Mouse (Mus musculus): ENCODE measurements around the gene Vdac2. TPM values are rescaled to one million over a fixed set of nuclear protein-coding genes. Genes with fewer than 3 reads are reported as not detected.

Gene Vdac2
- polyA plus RNA-seq, 1 experiment: 402 TPM

DNA sequence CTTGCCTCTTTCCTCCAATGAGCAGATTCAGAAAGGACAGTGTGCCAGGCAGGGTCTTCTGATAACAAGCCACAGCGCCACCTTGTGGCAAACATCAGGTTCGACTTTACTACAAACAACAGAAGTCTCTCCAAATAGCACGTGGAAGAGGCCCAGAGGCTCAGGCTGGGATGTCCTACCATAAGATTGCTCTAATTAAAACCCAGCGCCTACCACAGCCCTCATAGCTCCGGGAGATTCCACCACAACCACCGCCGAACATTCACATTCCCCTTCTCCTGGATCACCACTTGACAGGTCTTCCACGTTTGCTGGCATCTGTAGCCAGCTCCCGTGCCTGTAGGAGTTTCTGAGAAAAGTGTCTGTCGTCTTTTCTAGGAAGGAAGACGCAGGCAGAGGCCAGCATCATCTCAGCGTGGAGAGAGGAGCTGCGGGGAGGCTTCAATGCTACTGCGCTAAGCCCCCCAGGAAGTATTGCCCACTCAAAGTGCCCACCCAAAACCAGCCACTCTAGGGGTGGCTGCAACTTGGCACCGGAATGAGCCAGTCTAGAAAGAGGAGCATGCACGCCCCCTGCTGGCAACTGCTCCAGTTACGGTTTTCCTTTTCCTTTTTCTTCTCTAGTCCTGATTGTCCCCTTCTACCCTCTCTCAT lies 28.5 kb downstream of the Vdac2 start:
- Histone ChIP-seq H3K27ac (ENCODE audit: control insufficient read depth, insufficient read depth, low read depth, low read length) (0 out of 2 replicates have a peak overlapping the region, but pooled peaks have one; percentile 3), H3K4me1 (ENCODE audit: control insufficient read depth, insufficient read depth, low read length) (peaks cover 21% of the 10 kb centered on the region), H3K27me3 (ENCODE audit: control insufficient read depth, insufficient read depth, low read length) (no peaks in the 10 kb centered on the region), H3K36me3 (ENCODE audit: control insufficient read depth, insufficient read depth, low read length) (no peaks in the 10 kb centered on the region), H3K4me3 (ENCODE audit: control insufficient read depth, low read depth, low read length) (peak overlapping the region; percentile 6)
- TF ChIP-seq CTCF (IDR thresholded peaks at IDR 0.05; ENCODE audit: control insufficient read depth, insufficient read depth, insufficient replicate concordance, low read depth, low read length): peak; percentile 62
- no peak for TF ChIP-seq POLR2A (IDR thresholded peaks at IDR 0.05; ENCODE audit: control insufficient read depth, low read depth, low read length)

- Histone ChIP-seq H3K27ac (ENCODE audit: control insufficient read depth, insufficient read depth, low read depth, low read length) (no peak overlapping the region), H3K27me3 (ENCODE audit: control insufficient read depth, insufficient read depth, low read length) (no peaks in the 10 kb centered on the region), H3K4me3 (ENCODE audit: control insufficient read depth, low read depth, low read length) (no peak overlapping the region), H3K36me3 (ENCODE audit: control insufficient read depth, insufficient read depth, low read length) (no peaks in the 10 kb centered on the region), H3K4me1 (ENCODE audit: control insufficient read depth, insufficient read depth, low read length) (peaks cover 20% of the 10 kb centered on the region)
- no peak for TF ChIP-seq CTCF (IDR thresholded peaks at IDR 0.05; ENCODE audit: control insufficient read depth, insufficient read depth, insufficient replicate concordance, low read depth, low read length)
- no peak for TF ChIP-seq POLR2A (IDR thresholded peaks at IDR 0.05; ENCODE audit: control insufficient read depth, low read depth, low read length)
These were observed 29.2 kb downstream of the Vdac2 start for GRCm38 (mm10) chr14:21854271-21854670.

- Histone ChIP-seq H3K4me3 (ENCODE audit: control insufficient read depth, low read depth, low read length) (no peak overlapping the region), H3K27ac (ENCODE audit: control insufficient read depth, insufficient read depth, low read depth, low read length) (no peak overlapping the region), H3K4me1 (ENCODE audit: control insufficient read depth, insufficient read depth, low read length) (peaks cover 18% of the 10 kb centered on the region), H3K27me3 (ENCODE audit: control insufficient read depth, insufficient read depth, low read length) (no peaks in the 10 kb centered on the region), H3K36me3 (ENCODE audit: control insufficient read depth, insufficient read depth, low read length) (no peaks in the 10 kb centered on the region)
- no peak for TF ChIP-seq CTCF (IDR thresholded peaks at IDR 0.05; ENCODE audit: control insufficient read depth, insufficient read depth, insufficient replicate concordance, low read depth, low read length)
- no peak for TF ChIP-seq POLR2A (IDR thresholded peaks at IDR 0.05; ENCODE audit: control insufficient read depth, low read depth, low read length)
These were observed 30.9 kb downstream of the Vdac2 start for GRCm38 (mm10) chr14:21855961-21856360.

- H3K4me1 ChIP-seq (ENCODE audit: control insufficient read depth, insufficient read depth, low read length): peaks cover 18% of the 10 kb centered on the region
These were observed 31.8 kb downstream of the Vdac2 start for GRCm38 (mm10) chr14:21856886-21857285.

GRCm38 (mm10) chr14:21866291-21866690 lies 41.3 kb downstream of the Vdac2 start:
- Histone ChIP-seq H3K36me3 (ENCODE audit: control insufficient read depth, insufficient read depth, low read length) (no peaks in the 10 kb centered on the region), H3K27me3 (ENCODE audit: control insufficient read depth, insufficient read depth, low read length) (no peaks in the 10 kb centered on the region), H3K4me3 (ENCODE audit: control insufficient read depth, low read depth, low read length) (no peak overlapping the region), H3K27ac (ENCODE audit: control insufficient read depth, insufficient read depth, low read depth, low read length) (no peak overlapping the region), H3K4me1 (ENCODE audit: control insufficient read depth, insufficient read depth, low read length) (no peaks in the 10 kb centered on the region)
- TF ChIP-seq POLR2A (IDR thresholded peaks at IDR 0.05; ENCODE audit: control insufficient read depth, low read depth, low read length) (no peak), CTCF (IDR thresholded peaks at IDR 0.05; ENCODE audit: control insufficient read depth, insufficient read depth, insufficient replicate concordance, low read depth, low read length) (no peak)

More at GRCm38 (mm10) chr14:21856886-21857285, 31.8 kb downstream of the Vdac2 start:
- H3K27ac ChIP-seq (ENCODE audit: control insufficient read depth, insufficient read depth, low read depth, low read length): no peak overlapping the region
- TF ChIP-seq CTCF (IDR thresholded peaks at IDR 0.05; ENCODE audit: control insufficient read depth, insufficient read depth, insufficient replicate concordance, low read depth, low read length) (no peak), POLR2A (IDR thresholded peaks at IDR 0.05; ENCODE audit: control insufficient read depth, low read depth, low read length) (no peak)
- no peaks in the 10 kb centered on the region for H3K36me3 ChIP-seq (ENCODE audit: control insufficient read depth, insufficient read depth, low read length)
- peak overlapping the region; percentile 4; the same call in 1 of the 2 replicates for H3K4me3 ChIP-seq (ENCODE audit: control insufficient read depth, low read depth, low read length)
- H3K27me3 ChIP-seq (ENCODE audit: control insufficient read depth, insufficient read depth, low read length): no peaks in the 10 kb centered on the region

- TF ChIP-seq CTCF (IDR thresholded peaks at IDR 0.05; ENCODE audit: control insufficient read depth, insufficient read depth, insufficient replicate concordance, low read depth, low read length) (no peak), POLR2A (IDR thresholded peaks at IDR 0.05; ENCODE audit: control insufficient read depth, low read depth, low read length) (no peak)
- H3K4me3 ChIP-seq (ENCODE audit: control insufficient read depth, low read depth, low read length): no peak overlapping the region
- no peaks in the 10 kb centered on the region for H3K4me1 ChIP-seq (ENCODE audit: control insufficient read depth, insufficient read depth, low read length)
- no peak overlapping the region for H3K27ac ChIP-seq (ENCODE audit: control insufficient read depth, insufficient read depth, low read depth, low read length)
- no peaks in the 10 kb centered on the region for H3K27me3 ChIP-seq (ENCODE audit: control insufficient read depth, insufficient read depth, low read length)
- no peaks in the 10 kb centered on the region for H3K36me3 ChIP-seq (ENCODE audit: control insufficient read depth, insufficient read depth, low read length)
These were observed 41.8 kb downstream of the Vdac2 start for GRCm38 (mm10) chr14:21866816-21867215.

DNA sequence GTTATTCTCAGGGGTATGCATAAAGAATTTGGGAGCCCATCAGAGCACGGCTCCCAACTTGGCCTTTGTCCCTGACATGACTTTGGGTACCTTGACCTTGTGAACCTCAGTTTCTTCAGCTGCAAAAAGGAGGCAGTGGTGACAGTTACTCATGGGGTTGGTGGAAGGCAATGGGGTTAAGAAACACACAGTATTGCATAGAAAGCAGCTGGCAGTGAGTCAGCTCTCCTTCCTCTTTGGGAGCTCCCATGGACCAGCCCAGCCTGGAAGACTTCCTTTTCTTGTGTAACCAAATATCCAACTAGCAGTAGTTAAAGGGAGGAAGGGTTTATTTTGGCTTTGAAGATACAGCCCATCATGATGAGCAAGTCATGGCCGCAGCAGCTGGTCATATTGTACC lies 65.4 kb downstream of the Vdac2 start:
- H3K27me3 ChIP-seq (ENCODE audit: control insufficient read depth, insufficient read depth, low read length): no peaks in the 10 kb centered on the region
- no peaks in the 10 kb centered on the region for H3K36me3 ChIP-seq (ENCODE audit: control insufficient read depth, insufficient read depth, low read length)
- peak overlapping the region; percentile 54 for H3K4me3 ChIP-seq (ENCODE audit: control insufficient read depth, low read depth, low read length)
- peaks cover 3% of the 10 kb centered on the region; the same call in 1 of the 2 replicates for H3K4me1 ChIP-seq (ENCODE audit: control insufficient read depth, insufficient read depth, low read length)
- no peak overlapping the region for H3K27ac ChIP-seq (ENCODE audit: control insufficient read depth, insufficient read depth, low read depth, low read length)
- no peak for TF ChIP-seq POLR2A (IDR thresholded peaks at IDR 0.05; ENCODE audit: control insufficient read depth, low read depth, low read length)
- no peak for TF ChIP-seq CTCF (IDR thresholded peaks at IDR 0.05; ENCODE audit: control insufficient read depth, insufficient read depth, insufficient replicate concordance, low read depth, low read length)
